Mouse (Mus musculus) CH12.LX (cell line): Measurements from ENCODE around the gene Pias4. TPM values are rescaled to one million over a fixed set of nuclear protein-coding genes. Genes with fewer than 3 reads are reported as not detected.

Experiments used
- DNase-seq: peaks from one replicate; pipeline ENCODE4 v3.0.0-alpha.2; 2013; ENCODE audit errors: extremely low read depth
- H3K27ac ChIP-seq: 2 replicates; pipeline ENCODE4 v1.5.1; 2012; ENCODE audit warnings: low read depth, mild to moderate bottlenecking, control low read depth, moderate library complexity; ENCODE audit not compliant: insufficient read depth
- H3K27me3 ChIP-seq: replicated peaks from 2 replicates; pipeline ENCODE3; 2012; ENCODE audit warnings: inconsistent platforms
- H3K36me3 ChIP-seq, 2 experiments: replicated peaks in 1 of 2; 2 replicates each; pipeline versions ENCODE3 to v1.6.1; 2012; ENCODE audit warnings: inconsistent platforms in 1 of 2, low read length in 1 of 2, mild to moderate bottlenecking in 1 of 2, mixed read lengths in 1 of 2, moderate library complexity in 1 of 2; ENCODE audit not compliant: control insufficient read depth in 1 of 2, insufficient read depth in 1 of 2
- H3K4me1 ChIP-seq, 2 experiments: 2 replicates each; pipeline ENCODE4 v1.6.1; 2012; ENCODE audit warnings: inconsistent platforms in 1 of 2, moderate library complexity in 1 of 2; ENCODE audit not compliant: insufficient read depth in 2 of 2, control insufficient read depth in 1 of 2
- H3K4me2 ChIP-seq: 2 replicates; pipeline ENCODE4 v1.6.1; 2012; ENCODE audit warnings: low read depth, mild to moderate bottlenecking, control low read depth; ENCODE audit not compliant: poor library complexity, insufficient read depth, severe bottlenecking
- H3K4me3 ChIP-seq, 3 experiments: fragments of 150-350 bp in 1 of 3; sonication (generic) in 1 of 3; replicated peaks in 1 of 3; 2 replicates each; pipeline versions ENCODE3 to v1.5.1; 2011 to 2012; ENCODE audit warnings: low read depth in 2 of 3, low read length in 2 of 3, mild to moderate bottlenecking in 2 of 3, moderate library complexity in 2 of 3, control low read depth in 1 of 3, improper control_type of control experiment in 1 of 3, inconsistent platforms in 1 of 3, mixed read lengths in 1 of 3; ENCODE audit not compliant: poor library complexity in 1 of 3
- H3K79me2 ChIP-seq: replicated peaks from 2 replicates; pipeline ENCODE4 v1.6.1; 2012; ENCODE audit warnings: mild to moderate bottlenecking, moderate library complexity; ENCODE audit not compliant: control insufficient read depth, poor library complexity, insufficient read depth, severe bottlenecking; ENCODE audit errors: extremely low read depth
- H3K9ac ChIP-seq: 2 replicates; pipeline ENCODE4 v1.6.1; 2012; ENCODE audit warnings: low read depth, mild to moderate bottlenecking, control low read depth, moderate library complexity; ENCODE audit not compliant: insufficient read depth
- H3K9me3 ChIP-seq: replicated peaks from 2 replicates; pipeline ENCODE3; 2012; ENCODE audit warnings: low read length, inconsistent platforms, mixed read lengths
- BHLHE40 ChIP-seq: IDR thresholded peaks from 2 replicates; pipeline ENCODE4 v1.6.1; 2011; ENCODE audit warnings: mild to moderate bottlenecking, low read depth, low read length, improper control_type of control experiment
- CHD1 ChIP-seq: IDR thresholded peaks from 2 replicates; pipeline ENCODE4 v1.6.1; 2012; ENCODE audit warnings: low read depth, low read length, improper control_type of control experiment, inconsistent platforms
- CHD2 ChIP-seq: IDR thresholded peaks from 2 replicates; pipeline ENCODE4 v1.6.1; 2011; ENCODE audit warnings: low read length, improper control_type of control experiment
- CTCF ChIP-seq, 2 experiments: IDR thresholded peaks in 1 of 2; conservative IDR thresholded peaks in 1 of 2; 2 replicates each; pipeline ENCODE4 v1.5.1; 2011 to 2012; ENCODE audit warnings: low read depth in 2 of 2, low read length in 2 of 2, improper control_type of control experiment in 1 of 2, inconsistent platforms in 1 of 2, mild to moderate bottlenecking in 1 of 2, moderate library complexity in 1 of 2
- E2F4 ChIP-seq: IDR thresholded peaks from 2 replicates; pipeline ENCODE4 v1.6.1; 2011; ENCODE audit warnings: low read depth, low read length, improper control_type of control experiment; ENCODE audit not compliant: insufficient replicate concordance
- ELF1 ChIP-seq: IDR thresholded peaks from 2 replicates; pipeline ENCODE4 v1.6.1; 2014; ENCODE audit warnings: low read depth, mild to moderate bottlenecking, inconsistent platforms, low read length, improper control_type of control experiment
- EP300 ChIP-seq: IDR thresholded peaks from 2 replicates; pipeline ENCODE4 v1.6.1; 2011; ENCODE audit warnings: low read length, improper control_type of control experiment
- ETS1 ChIP-seq: conservative IDR thresholded peaks from 2 replicates; pipeline ENCODE4 v1.6.1; 2012; ENCODE audit warnings: low read depth, mild to moderate bottlenecking, inconsistent platforms, low read length, improper control_type of control experiment, moderate library complexity
- GABPA ChIP-seq: IDR thresholded peaks from 2 replicates; pipeline ENCODE4 v1.6.1; 2012; ENCODE audit warnings: low read depth, low read length, improper control_type of control experiment, inconsistent platforms; ENCODE audit not compliant: insufficient replicate concordance
- HCFC1 ChIP-seq: IDR thresholded peaks from 2 replicates; pipeline ENCODE4 v1.6.1; 2012; ENCODE audit warnings: low read depth, mild to moderate bottlenecking, inconsistent platforms, low read length, improper control_type of control experiment
- IRF4 ChIP-seq: IDR thresholded peaks from 2 replicates; pipeline ENCODE4 v1.6.1; 2014; ENCODE audit warnings: low read depth, mild to moderate bottlenecking, inconsistent platforms, low read length, improper control_type of control experiment
- JUN ChIP-seq: IDR thresholded peaks from 2 replicates; pipeline ENCODE4 v1.6.1; 2011; ENCODE audit warnings: low read depth, mild to moderate bottlenecking, low read length, improper control_type of control experiment, moderate library complexity; ENCODE audit not compliant: insufficient read depth
- JUND ChIP-seq: conservative IDR thresholded peaks from 2 replicates; pipeline ENCODE4 v1.6.1; 2011; ENCODE audit warnings: low read depth, low read length, improper control_type of control experiment
- KAT2A ChIP-seq: IDR thresholded peaks from 2 replicates; pipeline ENCODE4 v1.6.1; 2012; ENCODE audit warnings: low read length, improper control_type of control experiment, inconsistent platforms; ENCODE audit not compliant: insufficient replicate concordance
- MAFK ChIP-seq: IDR thresholded peaks from 2 replicates; pipeline ENCODE4 v1.6.1; 2011; ENCODE audit warnings: low read length, improper control_type of control experiment; ENCODE audit not compliant: insufficient replicate concordance
- MAX ChIP-seq: IDR thresholded peaks from 2 replicates; pipeline ENCODE4 v1.6.1; 2011; ENCODE audit warnings: low read length, improper control_type of control experiment
- MAZ ChIP-seq: IDR thresholded peaks from 2 replicates; pipeline ENCODE4 v1.6.1; 2012; ENCODE audit warnings: low read depth, mild to moderate bottlenecking, inconsistent platforms, low read length, improper control_type of control experiment, moderate library complexity
- MEF2A ChIP-seq: IDR thresholded peaks from 2 replicates; pipeline ENCODE4 v1.6.1; 2014; ENCODE audit warnings: low read depth, mild to moderate bottlenecking, inconsistent platforms, low read length, improper control_type of control experiment, borderline replicate concordance
- MXI1 ChIP-seq: IDR thresholded peaks from 2 replicates; pipeline ENCODE4 v1.6.1; 2011; ENCODE audit warnings: mild to moderate bottlenecking, low read depth, low read length, improper control_type of control experiment
- MYC ChIP-seq: IDR thresholded peaks from 2 replicates; pipeline ENCODE4 v1.6.1; 2011; ENCODE audit warnings: low read depth, mild to moderate bottlenecking, improper control_type of control experiment, low read length
- NELFE ChIP-seq: IDR thresholded peaks from 2 replicates; pipeline ENCODE4 v1.6.1; 2011; ENCODE audit warnings: low read depth, low read length, improper control_type of control experiment
- NRF1 ChIP-seq: IDR thresholded peaks from 2 replicates; pipeline ENCODE4 v1.6.1; 2014; ENCODE audit warnings: low read depth, mild to moderate bottlenecking, inconsistent platforms, low read length, improper control_type of control experiment, moderate library complexity
- PAX5 ChIP-seq: IDR thresholded peaks from 2 replicates; pipeline ENCODE4 v1.6.1; 2012; ENCODE audit warnings: low read length, inconsistent platforms, mixed read lengths
- POLR2A ChIP-seq: IDR thresholded peaks from 2 replicates; pipeline ENCODE4 v1.6.1; 2011; ENCODE audit warnings: low read depth, mild to moderate bottlenecking, improper control_type of control experiment, low read length
- POLR2AphosphoS2 ChIP-seq: IDR thresholded peaks from 2 replicates; pipeline ENCODE4 v1.6.1; 2011; ENCODE audit warnings: low read depth, low read length, improper control_type of control experiment
- RAD21 ChIP-seq: IDR thresholded peaks from 2 replicates; pipeline ENCODE4 v1.6.1; 2011; ENCODE audit warnings: low read depth, mild to moderate bottlenecking, low read length, improper control_type of control experiment, moderate library complexity
- RCOR1 ChIP-seq: conservative IDR thresholded peaks from 2 replicates; pipeline ENCODE4 v1.6.1; 2012; ENCODE audit warnings: low read depth, mild to moderate bottlenecking, inconsistent platforms, low read length, improper control_type of control experiment
- SIN3A ChIP-seq: IDR thresholded peaks from 2 replicates; pipeline ENCODE4 v1.6.1; 2012; ENCODE audit warnings: low read length, improper control_type of control experiment, inconsistent platforms
- SMC3 ChIP-seq: IDR thresholded peaks from 2 replicates; pipeline ENCODE4 v1.6.1; 2011; ENCODE audit warnings: low read depth, low read length, improper control_type of control experiment
- TBP ChIP-seq: conservative IDR thresholded peaks from 2 replicates; pipeline ENCODE4 v1.6.1; 2011; ENCODE audit warnings: low read depth, low read length, improper control_type of control experiment
- TCF12 ChIP-seq: IDR thresholded peaks from 2 replicates; pipeline ENCODE4 v1.6.1; 2014; ENCODE audit warnings: low read depth, mild to moderate bottlenecking, inconsistent platforms, low read length, improper control_type of control experiment
- UBTF ChIP-seq: IDR thresholded peaks from 2 replicates; pipeline ENCODE4 v1.6.1; 2012; ENCODE audit warnings: low read depth, mild to moderate bottlenecking, inconsistent platforms, low read length, improper control_type of control experiment, moderate library complexity
- USF1 ChIP-seq: IDR thresholded peaks from 2 replicates; pipeline ENCODE4 v1.6.1; 2014; ENCODE audit warnings: low read depth, mild to moderate bottlenecking, inconsistent platforms, low read length, improper control_type of control experiment
- USF2 ChIP-seq: conservative IDR thresholded peaks from 2 replicates; pipeline ENCODE4 v1.6.1; 2011; ENCODE audit warnings: low read depth, low read length, improper control_type of control experiment
- ZC3H11A ChIP-seq: IDR thresholded peaks from 2 replicates; pipeline ENCODE4 v1.6.1; 2012; ENCODE audit warnings: low read depth, mild to moderate bottlenecking, inconsistent platforms, low read length, improper control_type of control experiment
- ZKSCAN1 ChIP-seq: IDR thresholded peaks from 2 replicates; pipeline ENCODE4 v1.6.1; 2012; ENCODE audit warnings: low read depth, inconsistent platforms, low read length, improper control_type of control experiment, borderline replicate concordance
- ZMIZ1 ChIP-seq: IDR thresholded peaks from 2 replicates; pipeline ENCODE4 v1.6.1; 2012; ENCODE audit warnings: low read depth, mild to moderate bottlenecking, inconsistent platforms, low read length, improper control_type of control experiment
- ZNF384 ChIP-seq: IDR thresholded peaks from 2 replicates; pipeline ENCODE4 v1.6.1; 2012; ENCODE audit warnings: low read depth, low read length, improper control_type of control experiment, inconsistent platforms
- dilution Hi-C: fragments of 300-500 bp; cut with MboI; formaldehyde crosslinking; loops from 2 replicates; pipeline ENCODE4 v1.14.3; 2020; ENCODE audit warnings: low sequenced_read_pairs; ENCODE audit not compliant: extremely low pct_unique_long_range_greater_than_20kb, extremely low pct_ligation_motif_present
- in situ Hi-C: fragments of 300-500 bp; cut with MboI; formaldehyde crosslinking; loops from 3 replicates; pipeline ENCODE4 v1.14.3; 2019; ENCODE audit warnings: low sequenced_read_pairs, low pct_ligation_motif_present, low pct_unique_long_range_greater_than_20kb, mixed read lengths
- polyA plus RNA-seq: library from polyadenylated mRNA; unstranded; fragments of >175 nt; gene quantifications from 2 replicates; pipeline ENCODE4 v1.2.1, GENCODE M21; 2012; ENCODE audit warnings: low read depth; ENCODE audit not compliant: insufficient read length
- total RNA-seq, 2 experiments: library from RNA; depleted of rRNA; stranded (reverse); fragments of 300-350 nt in 1 of 2; fragments of >200 nt in 1 of 2; gene quantifications; 2 replicates each; pipeline ENCODE4 v1.2.3; 2012 to 2014

Pias4 gene
- total and polyA plus RNA-seq, 3 experiments, result 15.3 to 33.5 (median 26.6) TPM

DNA sequence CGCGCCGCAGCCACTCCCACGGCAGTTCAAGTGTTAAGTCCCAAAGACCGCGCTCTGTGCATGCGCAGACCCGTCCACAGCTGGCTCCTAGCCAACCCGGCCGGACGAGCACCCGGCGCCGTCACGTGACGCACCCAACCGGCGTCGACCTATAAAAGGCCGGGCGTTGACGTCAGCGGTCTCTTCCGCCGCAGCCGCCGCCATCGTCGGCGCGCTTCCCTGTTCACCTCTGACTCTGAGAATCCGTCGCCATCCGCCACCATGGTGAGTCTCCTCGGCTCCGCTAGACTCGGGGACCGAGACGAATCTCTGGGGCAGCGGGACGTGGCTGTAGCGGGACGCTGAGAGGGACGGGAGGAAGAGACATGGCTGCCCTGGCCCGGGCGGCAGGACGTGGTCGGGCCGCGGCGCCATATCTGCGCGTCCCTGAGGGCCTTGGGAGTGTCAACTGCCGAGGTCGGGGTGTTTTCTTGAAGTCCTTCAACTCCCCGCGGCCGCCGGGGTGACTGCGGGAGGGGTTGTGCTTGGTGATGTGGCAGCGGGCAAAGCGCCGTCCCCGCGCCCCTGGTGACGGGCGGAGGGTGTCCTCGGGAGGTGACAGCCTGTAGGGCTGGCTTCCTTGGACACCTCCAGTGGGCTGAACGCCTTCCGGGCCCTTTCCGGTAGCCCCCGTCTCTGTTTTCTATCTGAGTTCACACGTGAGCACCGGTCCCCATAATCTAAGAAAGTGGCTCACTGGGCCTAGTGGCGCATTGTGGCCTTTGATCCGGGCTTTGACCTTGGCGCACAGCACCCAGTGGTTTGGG, 8.9 kb upstream of the Pias4 start, which contains the start of gene Eef2:
Eef2 (plus strand) TSS at position 166 of the 806 bp plus-strand sequence.
- Histone ChIP-seq H3K4me1 (peaks cover 22 to 47% of the 10 kb centered on the region in 2 experiments), H3K9ac (peak within 1 kb of the TSS; percentile 98), H3K4me2 (peak within 1 kb of the TSS; percentile 93), H3K27ac (peak within 1 kb of the TSS; percentile 84), H3K9me3 (no peaks in the 10 kb centered on the region), H3K4me3 (peak within 1 kb of the TSS; percentile 96 to 99 (median 99)), H3K27me3 (no peaks in the 10 kb centered on the region), H3K36me3 (peaks cover 44 to 45% of the 10 kb centered on the region in 2 experiments), H3K79me2 (peaks cover 39% of the 10 kb centered on the region)
- dilution Hi-C loops (no loop called here), in situ Hi-C loops (loop anchor here (10.0 kb wide), 1 partner anchor 102 kb away; the partner anchor contains the start of gene Thop1)
- peak; percentile 97 for DNase-seq
- TF ChIP-seq POLR2A, result peak; percentile 99
- peak; percentile 97 for TF ChIP-seq POLR2AphosphoS2
- TF ChIP-seq ELF1, result peak; percentile 74
- peak; percentile 99 for TF ChIP-seq NELFE
- peak; percentile 99 for TF ChIP-seq TCF12
- TF ChIP-seq ZNF384, result no peak
- TF ChIP-seq RCOR1, result no peak
- TF ChIP-seq MAFK, result no peak
- TF ChIP-seq JUND, result no peak
- TF ChIP-seq UBTF, result no peak; the same call in 1 of the 2 replicates
- TF ChIP-seq CHD2, result peak; percentile 44; the same call in 1 of the 2 replicates
- TF ChIP-seq GABPA, result no peak
- no peak for TF ChIP-seq PAX5
- TF ChIP-seq MXI1, result peak; percentile 84
- peak; percentile 55 for TF ChIP-seq ETS1
- peak; percentile 99 for TF ChIP-seq MAX
- TF ChIP-seq RAD21, result no peak
- peak; percentile 71; the same call in 1 of the 2 replicates for TF ChIP-seq SIN3A
- peak; percentile 75 for TF ChIP-seq HCFC1
- peak; percentile 92 for TF ChIP-seq NRF1
- TF ChIP-seq CHD1, result peak; percentile 73; the same call in 1 of the 2 replicates
- TF ChIP-seq CTCF (conservative IDR thresholded peaks at IDR 0.05 in 1 of 2, IDR thresholded peaks at IDR 0.05 in 1 of 2; ENCODE audit: low read depth in 2 of 2, low read length in 2 of 2), result no peak
- TF ChIP-seq USF2, result peak; percentile 98
- TF ChIP-seq JUN, result no peak; the same call in 1 of the 2 replicates
- peak; percentile 67; the same call in 1 of the 2 replicates for TF ChIP-seq MAZ
- TF ChIP-seq MYC, result peak; percentile 98
- TF ChIP-seq IRF4, result peak; percentile 28; the same call in 1 of the 2 replicates
- peak; percentile 69 for TF ChIP-seq MEF2A
- TF ChIP-seq BHLHE40, result peak; percentile 94
- no peak for TF ChIP-seq SMC3
- TF ChIP-seq EP300, result no peak
- peak; percentile 98 for TF ChIP-seq ZMIZ1
- no peak for TF ChIP-seq ZC3H11A
- TF ChIP-seq USF1, result peak; percentile 100
- no peak for TF ChIP-seq E2F4
- peak; percentile 97 for TF ChIP-seq TBP
- TF ChIP-seq KAT2A, result peak; percentile 94
- TF ChIP-seq ZKSCAN1, result no peak
